Mouse (Mus musculus): ENCODE results near the gene Mrps7.
"Not testable (repeated sequence)": the region's sequence is repeated elsewhere in the genome, so short reads cannot be mapped to it uniquely, and the experiment has no call there.

The Mrps7 gene

GRCm38 (mm10) chr11:115628465-115629101 is 24.9 kb downstream of the Mrps7 start:
- DNase-seq (ENCODE audit: low spot score) = no peak

- DNase-seq (ENCODE audit: low spot score) = no peak
Measured at GRCm38 (mm10) chr11:115629734-115630531, 26.2 kb downstream of the Mrps7 start.

DNA sequence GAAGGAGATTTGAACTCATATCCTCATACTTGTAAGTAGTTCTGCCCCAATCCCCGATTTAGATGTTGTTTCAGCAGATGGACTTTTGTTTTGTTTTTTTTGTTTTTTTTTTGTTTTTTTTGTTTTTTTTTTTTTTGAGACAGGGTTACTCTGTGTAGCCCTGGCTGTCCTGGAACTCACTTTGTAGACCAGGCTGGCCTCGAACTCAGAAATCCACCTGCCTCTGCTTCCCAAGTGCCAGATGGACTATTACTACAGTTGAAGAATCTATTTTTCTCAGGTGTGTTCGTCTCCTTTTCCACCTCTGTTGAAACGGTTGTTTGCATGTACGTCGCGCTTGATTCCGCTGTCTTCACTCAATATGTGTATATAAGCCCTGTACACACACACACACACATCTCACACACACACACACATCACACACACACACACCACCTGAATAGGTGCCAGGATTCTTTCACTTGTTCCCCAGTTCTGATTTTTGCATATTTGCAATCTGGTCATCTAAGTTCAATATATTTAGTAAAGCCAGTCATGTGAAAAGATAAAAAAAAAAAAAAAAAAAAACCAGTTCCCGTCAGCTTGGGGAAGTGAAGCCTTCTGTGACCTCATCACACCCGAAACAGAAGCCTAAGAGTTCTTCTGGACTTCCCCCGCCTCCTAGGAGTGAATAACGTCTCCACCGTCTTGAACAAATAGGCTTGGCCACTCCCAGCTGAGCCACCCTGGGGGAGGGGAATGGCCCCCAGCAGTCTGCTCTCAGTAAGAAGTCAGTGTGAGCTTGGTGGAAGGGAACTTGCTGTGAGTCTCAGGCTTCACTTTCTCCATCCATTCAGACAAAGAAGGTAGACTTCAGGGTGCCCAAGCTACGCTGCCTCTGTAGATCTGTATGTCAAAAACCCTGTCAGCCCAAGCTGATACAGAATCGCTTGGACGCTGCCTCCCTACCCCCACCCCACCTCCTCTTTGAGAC is 27.1 kb downstream of the Mrps7 start:
- DNase-seq (ENCODE audit: low spot score) = no peak

GRCm38 (mm10) chr11:115631505-115631890 is 27.8 kb downstream of the Mrps7 start:
- DNase-seq (ENCODE audit: low spot score) = peak; percentile 67

DNA sequence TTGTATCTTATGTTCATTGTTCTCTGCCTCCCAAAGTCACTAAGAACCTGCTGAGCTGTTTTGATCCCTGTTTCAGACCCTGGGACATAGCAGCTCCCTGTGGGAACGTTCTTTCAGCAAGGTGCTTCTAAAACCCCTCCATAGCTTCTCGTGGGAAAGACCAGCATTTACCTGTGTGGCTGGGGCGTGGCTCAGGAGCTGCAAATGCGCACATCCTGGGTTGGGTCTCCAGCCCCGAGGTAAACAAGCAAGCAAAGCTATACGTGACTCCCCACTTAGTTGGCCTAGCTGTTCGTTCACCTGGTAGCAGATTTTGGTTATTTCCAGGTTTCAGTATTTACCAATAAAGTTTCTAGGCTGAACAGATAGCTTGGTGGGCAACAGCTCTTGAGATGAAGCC is 28.5 kb downstream of the Mrps7 start:
- no peak for DNase-seq (ENCODE audit: low spot score)

DNA sequence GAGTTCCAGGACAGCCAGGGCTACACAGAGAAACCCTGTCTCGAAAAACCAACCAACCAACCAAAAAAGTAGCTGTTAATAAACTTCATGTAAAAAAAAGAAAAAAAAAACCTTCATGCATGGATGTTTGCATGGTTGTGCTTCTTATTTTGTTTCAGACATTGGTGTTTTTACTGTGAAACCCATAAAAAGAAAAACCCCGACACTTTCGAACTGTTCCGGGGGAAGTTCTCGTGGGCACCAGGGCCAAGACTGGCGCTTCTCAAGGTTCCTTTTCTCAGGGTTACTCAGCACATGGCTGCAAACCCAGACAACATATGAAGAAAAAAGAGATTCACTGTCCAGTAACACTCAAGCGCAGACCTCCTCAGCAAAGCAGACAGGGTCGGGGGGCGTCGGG is 29.1 kb downstream of the Mrps7 start:
- DNase-seq (ENCODE audit: low spot score) = no peak

DNA sequence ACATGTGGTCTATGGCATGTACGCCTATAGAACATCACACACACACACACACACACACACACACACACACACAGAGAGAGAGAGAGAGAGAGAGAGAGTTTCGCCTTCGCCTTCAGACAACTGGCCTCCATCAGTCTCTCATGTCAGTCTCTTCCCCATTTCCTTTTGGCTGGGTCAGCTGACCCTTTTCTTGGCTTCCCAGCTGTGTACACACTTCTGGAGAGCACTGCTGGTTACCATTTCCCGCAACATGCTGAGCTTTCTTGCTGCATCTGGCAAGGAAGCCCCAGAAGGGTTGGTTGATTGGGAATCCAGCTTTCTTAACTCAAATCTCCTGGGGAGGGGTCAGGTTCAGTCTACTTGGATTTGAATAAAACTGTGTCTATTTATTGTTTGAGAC is 30.4 kb downstream of the Mrps7 start:
- no peak for DNase-seq (ENCODE audit: low spot score)

DNA sequence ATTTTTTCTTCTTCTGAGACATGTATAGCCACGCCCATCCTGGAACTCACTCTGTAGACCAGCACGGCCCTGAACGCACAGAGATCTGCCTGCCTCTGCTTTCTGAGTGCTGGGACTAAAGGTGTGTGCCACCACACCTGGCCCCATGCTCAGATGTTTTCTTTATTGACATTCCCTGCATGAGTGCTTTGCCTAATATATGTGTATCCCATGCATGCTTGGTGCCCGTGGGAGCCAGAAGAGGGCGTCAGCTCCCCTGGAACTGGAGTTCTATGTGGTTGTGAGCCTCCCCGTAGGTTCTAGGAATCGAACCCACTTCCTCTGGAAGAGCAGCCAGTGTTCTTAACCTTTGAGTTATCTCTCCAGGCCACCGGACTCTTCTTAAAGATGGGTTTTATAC is 31.3 kb downstream of the Mrps7 start:
- no peak for DNase-seq (ENCODE audit: low spot score)

DNA sequence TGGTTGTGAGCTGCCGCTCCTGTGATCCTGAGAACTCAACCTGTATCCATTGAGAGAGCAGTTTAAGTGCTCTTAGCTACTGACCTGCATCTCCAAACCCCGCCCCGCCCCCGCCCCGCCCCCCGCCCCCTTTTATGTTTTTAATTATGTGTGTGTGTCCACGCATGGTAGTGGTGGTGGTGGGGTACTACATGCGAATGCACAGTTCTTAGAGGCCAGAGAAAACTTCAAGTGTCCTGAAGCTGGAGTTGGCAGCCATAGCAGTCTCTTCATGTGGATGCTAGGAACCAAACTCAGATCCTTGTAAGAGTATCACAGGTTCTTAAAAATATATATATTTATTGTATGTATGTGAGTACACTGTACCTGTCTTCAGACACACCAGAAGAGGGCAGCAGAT is 31.8 kb downstream of the Mrps7 start:
- no peak for DNase-seq (ENCODE audit: low spot score)

DNA sequence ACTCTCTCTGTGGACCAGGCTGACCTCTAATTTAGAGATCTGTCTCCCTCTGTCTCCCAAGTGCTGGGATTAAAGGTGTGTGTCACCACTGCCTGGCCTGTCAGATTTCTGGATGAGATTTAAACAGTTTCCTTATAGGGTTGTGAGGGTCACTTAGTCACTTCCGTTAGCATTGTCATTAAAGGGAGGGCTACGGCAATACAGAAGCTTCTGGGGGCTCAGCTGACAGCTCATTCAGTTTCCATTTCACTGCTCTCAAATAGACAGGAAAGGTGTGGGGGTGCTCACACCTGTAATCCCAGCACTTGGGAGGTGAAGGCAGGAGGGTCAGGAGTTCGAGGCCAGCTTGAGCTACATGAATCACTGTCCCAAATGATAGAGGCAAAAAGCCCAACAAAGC is 33.2 kb downstream of the Mrps7 start:
- DNase-seq (ENCODE audit: low spot score) = no peak

GRCm38 (mm10) chr11:115638498-115639409 is 35.0 kb downstream of the Mrps7 start:
- DNase-seq (ENCODE audit: low spot score) = no peak

GRCm38 (mm10) chr11:115639540-115639939 is 35.8 kb downstream of the Mrps7 start:
- no peak for DNase-seq (ENCODE audit: low spot score)

DNA sequence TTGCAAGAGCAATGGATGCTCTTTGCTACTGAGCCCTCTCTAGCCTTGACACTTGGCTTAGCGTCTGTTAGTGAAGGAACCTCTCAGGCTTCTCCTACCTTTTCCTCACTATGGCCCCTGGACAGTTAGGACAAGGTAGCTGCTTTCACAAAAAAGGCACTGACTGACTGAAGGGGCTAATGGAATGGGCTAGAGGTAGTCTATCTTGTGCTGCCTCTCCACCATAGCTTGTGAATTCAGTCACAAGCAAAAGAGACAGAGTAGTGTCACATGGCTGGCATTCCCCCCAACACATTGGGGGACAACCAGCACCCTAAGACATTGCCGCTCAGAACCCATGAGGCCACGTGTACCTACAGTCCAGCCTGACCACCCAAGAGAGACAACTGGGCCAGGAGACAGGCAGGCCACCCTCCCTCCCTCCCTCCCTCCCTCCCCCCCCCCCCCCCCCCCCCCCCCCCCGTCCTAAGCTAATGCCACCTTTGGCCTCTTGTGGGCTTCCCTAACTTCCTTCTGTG is 36.6 kb downstream of the Mrps7 start:
- no peak for DNase-seq (ENCODE audit: low spot score)

- no peak for DNase-seq (ENCODE audit: low spot score)
Measured at GRCm38 (mm10) chr11:115640978-115641663, 37.4 kb downstream of the Mrps7 start.

DNA sequence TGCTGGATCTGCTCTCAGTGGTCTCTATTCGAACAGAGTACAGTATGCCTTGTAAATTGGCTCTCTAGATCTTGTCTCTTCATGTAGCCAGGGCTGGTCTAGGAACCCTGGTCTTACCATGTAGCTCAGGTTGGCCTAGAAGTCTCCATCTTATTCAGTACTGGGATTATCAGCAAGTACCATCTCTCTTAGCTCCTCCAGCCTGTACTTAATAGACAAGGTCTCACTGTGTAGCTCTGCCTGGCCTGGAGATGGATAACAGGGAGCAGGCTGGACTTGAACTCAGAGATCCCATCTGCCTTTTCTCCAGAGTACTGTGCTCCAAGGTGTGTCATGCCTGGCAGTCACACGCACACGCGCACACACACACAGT is 37.9 kb downstream of the Mrps7 start:
- DNase-seq (ENCODE audit: low spot score) = no peak

DNA sequence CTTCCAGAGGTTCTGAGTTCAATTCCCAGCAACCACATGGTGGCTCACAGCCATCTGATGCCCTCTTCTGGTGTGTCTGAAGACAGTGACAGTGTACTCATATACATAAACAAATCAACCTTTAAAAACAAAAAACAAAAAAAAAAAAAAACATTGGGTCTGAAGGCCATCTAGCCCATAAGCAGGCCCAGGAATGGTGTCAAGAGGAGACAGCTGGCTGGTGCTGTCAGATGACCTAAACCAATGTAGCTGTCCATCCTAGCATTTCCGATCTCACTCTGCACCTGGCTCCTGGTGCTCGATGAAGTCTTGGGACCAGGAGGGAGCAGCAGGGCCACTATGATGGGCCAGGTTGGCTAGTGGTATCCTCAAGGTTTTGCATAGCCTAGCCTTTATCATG is 39.0 kb downstream of the Mrps7 start:
- DNase-seq (ENCODE audit: low spot score) = no peak

DNA sequence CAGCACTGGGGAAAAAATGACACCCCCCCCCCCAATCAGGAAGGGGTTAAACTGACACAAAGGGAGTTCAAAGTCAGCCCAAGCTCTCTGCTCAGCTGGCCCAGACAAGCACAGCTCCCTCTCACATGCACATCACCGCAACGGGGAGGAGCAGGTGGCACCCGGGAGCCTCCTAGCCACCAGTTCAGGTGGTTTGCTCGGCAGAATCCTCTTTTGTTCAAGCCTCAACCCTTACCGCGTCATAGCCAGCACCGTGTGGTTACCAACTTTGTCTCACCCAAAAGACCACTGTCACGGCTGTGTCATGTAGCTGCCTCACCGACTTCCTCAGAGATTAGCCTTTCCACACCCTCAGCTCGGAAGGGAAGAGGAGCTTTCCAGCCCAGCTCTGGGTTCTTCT is 39.5 kb downstream of the Mrps7 start:
- DNase-seq (ENCODE audit: low spot score) = no peak

GRCm38 (mm10) chr11:115644308-115644707 is 40.6 kb downstream of the Mrps7 start:
- DNase-seq (ENCODE audit: low spot score) = no peak

GRCm38 (mm10) chr11:115645498-115645897 is 41.8 kb downstream of the Mrps7 start:
- not testable (repeated sequence) for DNase-seq (ENCODE audit: low spot score)

DNA sequence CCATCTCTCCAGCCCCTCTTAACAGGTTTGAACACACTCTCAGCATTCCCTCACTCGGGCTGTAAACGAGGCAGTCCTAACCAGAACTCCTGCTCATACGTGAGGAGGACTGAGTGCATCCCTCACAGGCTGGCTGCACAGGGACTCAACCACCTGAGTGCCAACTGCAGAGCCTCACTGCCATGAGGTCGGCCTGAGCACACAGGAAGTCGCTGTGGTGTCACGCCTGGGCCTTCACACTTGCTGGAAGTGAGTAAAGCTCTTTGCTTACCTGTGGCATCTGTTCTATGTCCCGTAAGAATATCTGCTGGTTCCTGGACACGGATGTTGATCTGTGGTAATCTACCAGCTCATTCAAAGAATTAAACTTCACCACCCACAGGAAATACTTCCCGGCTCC is 42.7 kb downstream of the Mrps7 start:
- DNase-seq (ENCODE audit: low spot score) = no peak

DNA sequence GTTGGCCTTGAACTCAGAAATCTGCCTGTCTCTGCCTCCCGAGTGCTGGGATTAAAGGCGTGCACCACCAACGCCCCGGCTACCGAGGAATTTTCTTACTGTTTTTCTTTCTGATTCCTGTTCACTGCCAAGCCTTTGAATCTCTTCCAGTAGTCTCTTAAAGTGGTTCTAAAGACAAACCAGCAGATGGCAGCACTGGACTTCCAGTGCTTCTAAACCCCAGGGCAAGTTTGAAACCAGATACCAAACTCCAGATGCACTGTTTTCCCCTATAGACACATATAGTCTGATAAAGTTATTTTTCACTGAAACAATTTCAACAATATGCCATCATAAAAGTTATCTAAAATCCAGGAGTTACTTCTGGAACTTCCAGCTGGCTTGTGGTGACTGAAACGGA is 43.7 kb downstream of the Mrps7 start:
- peak; percentile 88 for DNase-seq (ENCODE audit: low spot score)
